9 mouse cellular contexts compared by ENCODE assay signal in the genomic region with DNA sequence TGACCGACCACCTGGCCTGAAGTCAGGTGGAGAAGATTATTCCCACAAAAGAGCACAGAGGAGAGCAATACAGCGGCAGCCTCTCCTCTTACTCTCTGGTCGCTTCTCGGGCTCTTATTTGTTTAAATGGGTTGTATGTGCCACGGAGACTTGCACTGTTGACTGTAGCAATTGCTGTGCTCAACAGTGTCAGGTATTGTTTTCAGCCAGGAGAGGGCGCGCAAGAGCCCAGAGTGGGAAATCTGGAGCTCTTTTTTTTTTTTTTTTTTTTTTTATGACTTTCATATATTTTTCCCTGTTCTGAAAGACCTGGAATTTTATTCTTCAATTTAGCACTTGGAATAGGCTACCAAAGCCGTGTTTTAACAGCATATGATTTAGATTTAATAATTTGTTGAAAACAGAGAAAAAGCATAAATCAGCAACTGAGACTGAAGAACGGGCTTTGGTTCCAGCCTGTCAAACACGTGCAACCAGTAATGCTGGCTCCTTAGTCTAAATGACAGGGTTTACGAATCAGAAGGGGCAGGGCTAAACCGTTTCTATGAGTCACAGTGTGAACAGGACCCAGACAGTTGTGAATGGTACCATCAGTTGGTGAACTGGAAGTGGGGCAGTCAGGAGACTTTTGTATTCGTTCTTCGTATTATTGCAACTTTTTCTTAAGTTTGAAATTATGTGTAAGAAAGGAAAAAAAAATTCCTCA. TPM values are rescaled to one million over a fixed set of nuclear protein-coding genes. Genes with fewer than 3 reads are reported as not detected.
DNase-seq lines count a peak whose midpoint lies in the region; ATAC-seq and TF ChIP-seq lines count a peak whose summit lies in the region.
"Had no signal": no experiment of that assay in that cellular context is flagged by ENCODE, and none has a peak within 500 bp of the region (broad histone marks: within the 10 kb centered on the region; RNA-seq: fewer than 3 reads in every experiment).

No protein-coding gene starts in this region.

- H3K36me3 ChIP-seq in heart, embryonic 11.5 days (ENCODE audit: control insufficient read depth, insufficient read depth, low read length) = no peaks in the 10 kb centered on the region
- H3K36me3 ChIP-seq in lung, embryonic 14.5 days (ENCODE audit: insufficient read depth) = no peaks in the 10 kb centered on the region

- H3K27ac ChIP-seq in heart, embryonic 11.5 days (ENCODE audit: low read depth, low read length) = no peak overlapping the region
- no peak overlapping the region for H3K27ac ChIP-seq in lung, embryonic 14.5 days (ENCODE audit: low read depth)

- no peaks in the 10 kb centered on the region for H3K27me3 ChIP-seq in heart, embryonic 11.5 days (ENCODE audit: control insufficient read depth, insufficient read depth, low read length)
- no peaks in the 10 kb centered on the region for H3K27me3 ChIP-seq in lung, embryonic 14.5 days (ENCODE audit: insufficient read depth, low read length)

- no peak overlapping the region for H3K9ac ChIP-seq in heart, embryonic 11.5 days (ENCODE audit: low read depth, low read length)
- no peak overlapping the region for H3K9ac ChIP-seq in lung, embryonic 14.5 days

- WGBS in heart, embryonic 11.5 days (ENCODE audit: insufficient replicate concordance) = 53% methylated on average over 14 of the region's 14 CpGs
- WGBS in lung, embryonic 14.5 days = 44% methylated on average over 14 of the region's 14 CpGs

- H3K4me2 ChIP-seq in heart, embryonic 11.5 days = no peak overlapping the region
- no peak overlapping the region for H3K4me2 ChIP-seq in lung, embryonic 14.5 days

- peak; percentile 23 to 75 for DNase-seq in heart, adult 18-20 months
- peak; percentile 33 to 43 for DNase-seq in urinary bladder, adult 18-20 months (ENCODE audit: low spot score in 2 of 2)
- DNase-seq in urinary bladder, adult 2 months (ENCODE audit: low spot score) = no peak
- DNase-seq in cerebellum, postnatal 10 days = peak; percentile 88 to 90
- DNase-seq in heart, postnatal 4 days = peak; percentile 79
- DNase-seq in lung, embryonic 14.5 days = peak; percentile 91
- peak; percentile 67 for DNase-seq in testis, postnatal 14 days (ENCODE audit: low spot score)

- H3K4me3 ChIP-seq in heart, embryonic 11.5 days (ENCODE audit: low read depth, low read length) = no peak overlapping the region
- no peak overlapping the region for H3K4me3 ChIP-seq in lung, embryonic 14.5 days (ENCODE audit: low read depth, low read length)

- ATAC-seq in heart, embryonic 11.5 days (replicated peaks; ENCODE audit: insufficient number of reproducible peaks, low FRiP score, low TSS enrichment) = no peak
- ATAC-seq in lung, embryonic 14.5 days (ENCODE audit: insufficient read depth) = no peak

- H3K9me3 ChIP-seq in heart, embryonic 11.5 days (replicated peaks; ENCODE audit: control insufficient read depth, low read length) = no peaks in the 10 kb centered on the region
- H3K9me3 ChIP-seq in lung, embryonic 14.5 days (ENCODE audit: low read depth, low read length) = no peaks in the 10 kb centered on the region

- TF ChIP-seq CTCF in lung, embryonic 14.5 days (IDR thresholded peaks at IDR 0.05; ENCODE audit: low read depth) = peak; percentile 75

- no peaks in the 10 kb centered on the region for H3K4me1 ChIP-seq in heart, embryonic 11.5 days (ENCODE audit: control insufficient read depth, insufficient read depth, low read length)
- no peaks in the 10 kb centered on the region for H3K4me1 ChIP-seq in lung, embryonic 14.5 days (ENCODE audit: insufficient read depth)

RNA-seq across cellular contexts. Expression of a gene that starts 12.0 kb away (rescaled TPM):
- total RNA-seq in heart, adult 18-20 months (2021) = 1 to 10 TPM; 1.1 to 1.2 TPM
- polyA plus RNA-seq in heart, embryonic 11.5 days (2014; fragmentation: Nextera tagmentation; extraction: Ambion mirVana) = 15.8 and 17.3 TPM in 2 replicates
- polyA plus RNA-seq in urinary bladder, adult 2 months (2012; rRNA removed) = 1.9 and 2.2 TPM in 2 replicates
- total RNA-seq in heart, postnatal 4 days (2021) = 1 to 10 TPM; 2.4 TPM
- 18.7 and 21.7 TPM in 2 replicates for polyA plus RNA-seq in lung, embryonic 14.5 days (2014; fragmentation: Nextera tagmentation; extraction: Ambion mirVana)
- total RNA-seq: neutrophil, adult 5-6 weeks had no signal

RNA-seq across cellular contexts. Expression of a gene that starts 15.3 kb away (rescaled TPM):
- 10 to 100 TPM; 51.5 to 56.0 TPM for total RNA-seq in heart, adult 18-20 months (2021)
- polyA plus RNA-seq in heart, embryonic 11.5 days (2014; fragmentation: Nextera tagmentation; extraction: Ambion mirVana) = 26.3 and 32.8 TPM in 2 replicates
- polyA plus RNA-seq in urinary bladder, adult 2 months (2012; rRNA removed) = 15.8 and 22.0 TPM in 2 replicates
- 10 to 100 TPM; 28.8 to 30.0 TPM for total RNA-seq in heart, postnatal 4 days (2021)
- polyA plus RNA-seq in lung, embryonic 14.5 days (2014; fragmentation: Nextera tagmentation; extraction: Ambion mirVana) = 32.5 and 36.2 TPM in 2 replicates
